Mouse (Mus musculus): ENCODE results near the gene Ints4.
"Not testable (repeated sequence)": the region's sequence is repeated elsewhere in the genome, so short reads cannot be mapped to it uniquely, and the experiment has no call there.

Gene Ints4

DNA sequence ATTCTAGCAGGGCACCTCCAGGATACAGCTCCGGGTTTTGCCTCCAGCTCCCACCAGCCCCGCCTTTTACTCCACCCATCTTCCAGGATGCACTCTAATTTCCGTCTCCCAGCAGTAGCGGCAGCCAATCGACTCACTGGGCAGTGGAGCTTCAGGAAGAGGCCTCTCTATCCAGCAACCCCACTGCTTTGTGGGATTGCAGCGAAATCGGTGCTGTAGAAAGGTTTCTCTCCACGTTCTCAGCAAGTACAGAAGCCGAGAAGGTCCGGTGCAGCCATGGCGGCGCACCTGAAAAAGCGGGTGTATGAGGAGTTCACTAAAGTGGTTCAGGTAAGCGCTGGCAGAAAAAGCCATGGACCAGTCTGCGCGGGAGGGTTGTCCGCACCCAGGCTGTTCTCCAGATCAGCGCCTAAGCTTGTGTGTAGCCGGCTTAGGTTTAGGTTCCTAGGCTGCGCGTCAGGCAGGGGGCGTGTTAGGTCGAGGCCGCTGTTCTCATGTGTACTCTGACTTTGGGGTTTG lies at the start of gene Ints4:
Ints4 (plus strand) TSS at position 136 of the 519 bp plus-strand sequence.
- DNase-seq = peak; percentile 95

DNA sequence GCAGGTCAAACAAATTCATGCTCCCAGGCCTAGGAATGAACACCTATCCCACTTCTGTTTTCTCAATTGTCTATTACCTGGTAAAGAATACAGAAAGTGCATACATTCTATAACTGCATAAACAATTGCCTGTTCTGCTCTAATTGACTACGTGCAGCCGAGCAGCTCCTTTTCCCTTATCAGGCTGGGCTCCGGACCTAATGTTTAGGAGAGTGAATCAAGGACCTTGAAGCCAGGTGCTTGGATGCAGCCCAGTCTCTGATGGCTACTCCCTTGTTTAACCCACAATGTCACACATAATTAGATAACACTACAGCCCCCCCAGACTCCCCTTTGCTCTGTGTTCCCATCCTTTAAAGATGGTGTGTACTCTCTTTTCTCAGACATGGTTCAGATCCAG lies 47.2 kb upstream of the Ints4 start:
- DNase-seq = not testable (repeated sequence)

DNA sequence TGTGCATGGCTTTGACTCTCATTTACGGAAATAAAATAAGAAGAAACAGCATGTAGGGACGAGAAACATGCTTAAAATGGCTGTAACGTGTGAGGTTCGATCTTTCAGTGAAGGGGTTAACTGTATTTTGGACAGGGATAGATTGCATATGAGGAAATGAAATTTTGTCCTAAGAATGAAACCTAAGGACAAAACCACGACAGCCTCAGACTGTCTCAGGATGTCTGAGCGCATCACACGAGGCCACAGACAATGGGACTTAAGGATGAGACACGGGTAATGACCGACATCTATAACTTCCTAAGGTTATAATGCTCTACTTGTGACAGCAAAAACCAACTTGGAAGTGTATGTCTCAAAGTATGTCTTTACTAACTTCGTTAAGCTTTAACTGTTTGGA lies 46.2 kb upstream of the Ints4 start:
- no peak for DNase-seq

DNA sequence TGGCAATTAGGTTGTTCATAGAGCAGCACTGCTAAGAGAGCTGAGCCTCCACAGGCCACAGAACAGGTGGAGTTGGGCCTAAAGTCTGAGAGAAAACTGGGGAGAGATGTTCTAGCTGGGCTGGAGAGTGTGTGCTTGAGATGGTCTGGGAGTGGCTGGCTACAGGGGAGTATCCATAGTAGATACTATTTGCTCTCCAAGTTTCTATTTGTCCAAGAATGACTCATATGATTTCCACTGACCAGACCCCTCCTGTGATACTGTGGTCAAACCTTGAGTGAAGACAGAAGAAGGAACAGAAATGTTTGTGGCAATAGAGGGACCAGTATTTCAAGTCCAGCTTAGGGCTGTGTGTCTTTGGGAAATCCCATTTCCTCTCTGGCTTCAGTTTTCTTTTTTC lies 41.8 kb upstream of the Ints4 start:
- no peak for DNase-seq

DNA sequence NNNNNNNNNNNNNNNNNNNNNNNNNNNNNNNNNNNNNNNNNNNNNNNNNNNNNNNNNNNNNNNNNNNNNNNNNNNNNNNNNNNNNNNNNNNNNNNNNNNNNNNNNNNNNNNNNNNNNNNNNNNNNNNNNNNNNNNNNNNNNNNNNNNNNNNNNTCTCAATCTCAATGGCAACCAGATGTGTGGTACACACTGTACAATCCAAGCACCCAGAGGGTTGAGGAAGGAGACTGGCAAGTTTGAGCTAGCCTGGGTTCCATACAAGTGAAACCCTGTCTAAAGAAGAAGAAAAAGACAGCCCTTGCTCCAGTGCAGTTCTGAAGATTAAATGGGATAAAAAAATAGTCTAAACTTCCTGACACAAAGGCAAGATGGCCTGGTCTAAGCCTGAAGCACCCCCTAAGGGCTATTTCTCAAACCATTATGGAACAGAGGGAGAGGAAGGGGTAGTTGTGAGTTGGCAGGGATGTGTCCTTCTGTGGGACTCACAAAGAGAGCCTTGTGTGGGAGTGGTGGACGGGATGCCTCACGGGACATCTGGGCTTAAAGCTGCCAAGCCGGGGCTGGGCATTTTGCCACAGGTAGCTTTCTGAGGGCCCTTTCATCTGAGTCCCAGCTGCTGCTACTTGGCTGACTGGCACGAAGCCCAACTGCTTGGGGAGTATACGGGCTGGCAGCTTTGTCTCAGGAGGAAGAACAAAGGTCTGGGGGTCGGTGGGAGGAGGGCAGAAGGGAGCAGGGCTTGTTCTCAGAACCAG lies 34.4 kb upstream of the Ints4 start:
- DNase-seq = peak; percentile 82

DNA sequence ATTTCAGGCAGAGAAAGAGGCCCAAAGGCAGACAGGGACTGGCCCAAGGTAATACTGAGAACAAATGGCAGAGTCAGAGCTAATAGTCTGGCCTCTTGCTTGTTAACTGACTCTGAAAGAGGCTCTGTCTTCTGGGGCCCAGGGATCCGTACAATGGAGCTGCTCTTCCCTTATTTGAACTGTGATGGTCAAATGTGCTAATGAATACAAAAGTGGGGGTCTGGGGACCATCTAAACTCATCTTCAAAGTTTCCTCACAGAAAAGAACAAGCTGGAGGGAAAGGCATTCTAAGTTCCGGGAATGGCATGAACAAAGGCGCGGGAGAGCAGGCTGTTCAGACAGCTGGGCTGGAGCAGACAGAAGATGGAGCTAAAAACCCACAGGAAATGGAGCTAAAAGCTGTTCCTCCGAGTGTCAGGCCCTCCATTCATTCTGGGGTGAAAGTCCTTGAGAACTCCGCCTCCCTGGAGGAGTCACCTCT lies 33.7 kb upstream of the Ints4 start:
- peak; percentile 43 for DNase-seq

DNA sequence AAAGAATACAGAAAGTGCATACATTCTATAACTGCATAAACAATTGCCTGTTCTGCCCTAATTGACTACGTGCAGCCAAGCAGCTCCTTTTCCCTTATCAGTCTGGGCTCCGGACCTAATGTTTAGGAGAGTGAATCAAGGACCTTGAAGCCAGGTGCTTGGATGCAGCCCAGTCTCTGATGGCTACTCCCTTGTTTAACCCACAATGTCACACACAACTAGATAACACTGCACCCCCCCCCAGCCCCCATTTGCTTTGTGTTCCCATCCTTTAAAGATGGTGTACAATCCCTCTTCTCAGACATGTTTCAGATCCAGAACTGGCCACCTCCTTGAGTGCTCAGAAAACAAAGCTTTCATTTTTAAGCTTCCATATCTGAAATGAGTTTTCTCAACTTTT lies 29.7 kb upstream of the Ints4 start, which contains the start of gene Kctd14:
Kctd14 (plus strand) TSS at position 301 of the 400 bp plus-strand sequence.
- not testable (repeated sequence) for DNase-seq

DNA sequence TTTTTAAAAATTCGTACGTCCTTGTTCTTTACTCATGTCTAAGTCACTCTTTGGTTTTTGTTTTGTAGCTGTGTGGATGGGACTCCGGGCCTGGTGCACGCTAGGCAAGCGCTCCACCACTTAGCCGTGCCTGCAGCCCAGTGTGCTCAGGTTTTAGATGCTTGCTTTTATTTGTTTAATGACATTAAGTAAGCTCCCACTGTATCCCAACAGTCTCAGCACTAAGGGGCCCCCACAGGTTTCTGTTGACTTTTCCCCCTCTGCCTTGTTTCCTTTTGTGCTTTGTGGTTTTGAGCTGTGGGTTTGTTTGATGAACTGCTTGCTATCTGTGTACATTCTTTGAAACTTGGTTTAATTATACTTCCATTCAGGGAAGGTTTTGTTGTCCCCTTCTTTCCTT lies 28.6 kb upstream of the Ints4 start:
- no peak for DNase-seq

DNA sequence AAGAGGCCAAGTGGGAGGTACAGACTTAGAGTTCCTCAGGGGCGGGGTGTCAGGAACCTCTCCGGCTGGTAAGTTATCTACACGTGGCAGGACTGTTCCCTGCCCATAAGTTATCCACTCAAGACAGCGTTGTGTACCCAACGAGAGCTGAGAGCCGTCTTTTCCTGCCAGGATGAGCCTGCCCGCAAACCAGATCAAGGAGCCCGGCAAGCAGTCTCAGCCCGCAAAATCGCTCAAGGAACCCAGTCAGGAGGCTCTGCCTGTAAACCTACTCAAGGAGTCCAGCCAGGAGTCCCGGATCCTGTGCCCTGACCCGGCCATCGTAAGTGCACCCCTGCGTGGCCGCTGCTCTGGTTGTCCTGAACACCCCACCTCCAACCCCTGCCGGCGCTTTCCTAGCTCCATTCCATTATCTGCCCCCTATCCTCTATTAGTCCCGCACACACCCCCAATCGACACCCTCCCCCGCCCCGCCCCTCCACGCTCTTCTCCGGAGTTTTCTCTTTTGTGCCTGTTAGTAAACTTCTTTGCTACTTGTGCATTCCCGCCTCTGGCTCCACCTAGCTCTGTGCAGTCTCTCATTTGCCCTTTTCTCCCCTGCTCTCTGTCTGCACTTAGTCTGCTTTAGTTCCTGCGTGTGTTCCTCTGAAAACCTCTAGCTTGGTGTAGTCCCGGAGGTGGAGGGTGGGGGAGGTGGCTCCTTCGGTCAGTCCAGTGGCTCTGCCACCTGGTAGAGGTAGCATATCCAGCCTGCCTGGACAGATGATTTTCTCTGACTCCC lies 27.4 kb upstream of the Ints4 start:
- DNase-seq = peak; percentile 34

DNA sequence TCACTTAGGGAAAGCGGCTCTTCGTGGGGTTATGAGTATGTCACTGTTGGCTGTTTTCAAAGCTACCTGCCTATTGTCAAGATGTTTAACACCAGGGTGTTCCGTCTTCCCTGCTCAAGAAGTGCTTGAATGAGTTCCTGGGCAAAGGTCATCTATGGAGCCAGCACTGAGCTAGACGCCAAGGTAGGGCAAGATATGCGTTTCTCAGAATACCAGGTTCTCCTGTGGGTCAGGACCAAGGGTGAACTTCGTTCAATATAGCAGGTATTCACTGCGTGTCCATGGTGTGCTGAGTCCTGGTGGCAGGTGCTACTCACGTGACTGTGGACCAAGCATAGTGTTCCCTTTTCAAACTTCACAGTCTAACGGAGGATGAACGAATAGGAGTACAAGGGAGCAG lies 26.0 kb upstream of the Ints4 start:
- DNase-seq = peak; percentile 30

DNA sequence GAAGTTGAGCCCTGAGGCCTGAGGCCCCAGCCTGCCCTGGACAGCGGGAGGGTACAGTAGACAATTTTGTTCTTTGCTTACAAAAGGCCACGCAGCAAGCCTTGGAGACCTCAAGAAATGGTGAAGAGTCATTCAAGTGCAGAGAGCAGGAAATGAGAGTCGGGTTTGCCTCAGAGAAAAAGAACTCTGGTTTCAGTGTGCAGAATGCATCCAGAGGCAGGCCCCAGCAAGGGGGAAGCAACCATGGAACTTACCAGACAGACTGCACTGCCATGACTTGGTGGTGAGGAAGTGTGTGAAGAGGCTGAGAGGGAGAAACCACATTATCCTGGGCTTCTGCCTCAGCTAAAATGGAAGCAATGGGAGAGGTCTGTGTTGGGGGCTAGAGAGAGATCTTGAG lies 25.2 kb upstream of the Ints4 start:
- no peak for DNase-seq

DNA sequence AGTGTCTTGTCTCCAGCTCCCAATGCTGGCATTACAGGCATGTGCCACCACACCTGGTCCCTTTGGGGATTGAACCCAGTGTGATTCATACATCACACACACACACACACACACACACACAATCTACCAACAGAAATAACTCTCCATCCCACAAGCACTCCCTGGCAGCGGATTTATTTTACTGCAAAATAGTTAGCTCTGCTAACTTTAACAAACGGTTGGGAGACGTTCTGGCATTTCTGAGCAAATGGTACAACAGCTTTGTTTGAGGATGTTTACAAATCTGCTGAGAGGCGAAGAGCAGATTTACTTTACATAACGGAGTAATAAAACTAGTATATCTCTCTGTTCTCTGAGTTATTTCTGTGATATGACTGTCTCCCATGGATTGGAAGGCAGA lies 7.8 kb upstream of the Ints4 start:
- DNase-seq = no peak

DNA sequence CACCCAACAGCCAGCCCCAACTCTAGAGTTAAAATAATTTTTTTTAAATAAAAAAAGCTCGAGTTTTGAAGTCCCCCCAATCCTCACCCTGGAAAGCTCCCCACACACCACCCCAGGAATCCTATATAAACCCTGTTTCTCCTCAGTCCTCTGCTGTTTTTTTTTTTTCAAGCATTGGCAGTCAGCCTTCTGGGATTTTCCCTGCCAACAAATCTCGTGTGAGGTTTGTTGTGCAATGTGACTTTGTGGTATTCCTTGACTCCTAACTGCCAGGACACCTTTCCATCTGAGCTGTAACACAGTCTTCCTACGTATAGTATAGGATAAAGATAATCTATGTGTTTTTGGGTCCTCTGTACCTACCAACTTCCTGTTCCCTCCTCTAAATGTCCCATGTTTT lies 1.4 kb upstream of the Ints4 start:
- no peak for DNase-seq

DNA sequence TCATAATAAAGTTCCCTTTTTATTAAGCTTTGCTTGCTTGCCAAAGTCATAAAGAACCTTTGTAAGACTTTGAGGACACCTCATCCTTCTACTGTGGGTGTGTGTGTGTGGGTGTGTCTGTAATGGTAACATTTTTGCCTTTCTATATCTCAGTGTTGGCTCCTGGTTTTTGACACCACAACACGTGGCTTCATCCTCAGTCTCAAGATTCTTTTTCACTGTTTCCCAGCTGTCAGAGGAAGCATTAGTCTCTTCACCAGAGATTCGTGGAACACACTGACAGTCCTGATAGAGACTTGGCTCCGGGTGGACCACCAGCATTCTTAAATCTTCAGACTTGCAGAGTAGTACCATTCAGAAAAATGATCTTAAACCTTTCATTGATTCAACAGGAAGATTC lies 466 bp upstream of the Ints4 start:
- no peak for DNase-seq

DNA sequence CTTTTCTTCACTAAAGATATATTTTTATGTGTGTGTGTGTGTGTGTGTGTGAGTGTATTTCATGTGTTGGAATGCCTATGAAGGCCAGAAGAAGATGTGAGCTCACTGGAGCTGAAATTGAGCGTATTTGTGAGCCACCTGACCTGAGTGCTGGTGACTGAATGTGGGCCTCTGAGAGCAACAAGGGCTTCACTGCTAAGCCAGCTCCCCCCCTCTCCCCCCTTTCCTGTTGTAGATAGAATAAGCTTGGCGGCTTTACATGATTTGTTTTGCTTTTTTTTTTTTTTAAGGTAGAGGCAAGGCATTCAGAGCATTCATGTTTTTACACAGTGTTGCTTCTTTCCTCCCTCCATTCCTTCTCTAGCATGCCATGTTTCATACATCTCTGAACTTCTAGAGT lies 2.6 kb downstream of the Ints4 start:
- DNase-seq = no peak

DNA sequence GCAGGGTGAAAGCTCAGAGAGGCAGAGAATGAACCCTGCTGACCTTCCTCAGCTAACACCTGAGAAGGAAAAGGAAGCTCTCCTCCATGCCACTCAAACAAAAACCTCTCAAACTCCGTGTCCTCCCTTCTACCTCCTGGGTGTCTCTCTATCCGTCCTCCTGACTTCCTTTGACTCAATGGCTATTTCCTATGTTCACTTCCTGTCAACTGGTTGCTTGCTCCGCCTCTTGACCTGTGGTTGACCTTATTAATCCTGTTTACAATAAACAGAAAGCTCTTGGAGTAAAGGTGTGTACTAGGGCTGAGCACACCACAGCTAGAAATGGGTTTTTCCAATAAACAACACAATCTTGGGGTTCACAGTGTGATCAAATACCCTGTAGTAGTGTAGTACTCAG lies 10.4 kb downstream of the Ints4 start:
- DNase-seq = no peak

DNA sequence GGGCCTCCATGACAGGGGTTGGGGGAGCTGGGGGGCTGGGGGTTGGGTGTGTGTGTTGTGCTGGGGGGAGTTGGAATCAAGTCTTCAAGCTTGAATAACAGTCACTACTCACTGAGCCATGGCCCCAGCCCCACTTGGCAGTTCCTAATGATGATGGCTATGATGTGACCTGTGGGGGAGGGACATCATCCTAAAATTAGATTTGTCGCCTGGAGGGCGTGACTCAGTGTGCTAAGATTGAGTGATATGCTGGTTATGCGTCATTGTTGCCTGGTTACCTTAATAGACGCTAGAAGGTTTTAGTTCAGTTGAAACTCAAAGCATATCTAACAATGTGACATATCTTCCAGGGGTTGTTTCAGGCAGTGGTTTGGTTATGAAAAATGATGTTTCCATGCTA lies 11.7 kb downstream of the Ints4 start:
- no peak for DNase-seq

DNA sequence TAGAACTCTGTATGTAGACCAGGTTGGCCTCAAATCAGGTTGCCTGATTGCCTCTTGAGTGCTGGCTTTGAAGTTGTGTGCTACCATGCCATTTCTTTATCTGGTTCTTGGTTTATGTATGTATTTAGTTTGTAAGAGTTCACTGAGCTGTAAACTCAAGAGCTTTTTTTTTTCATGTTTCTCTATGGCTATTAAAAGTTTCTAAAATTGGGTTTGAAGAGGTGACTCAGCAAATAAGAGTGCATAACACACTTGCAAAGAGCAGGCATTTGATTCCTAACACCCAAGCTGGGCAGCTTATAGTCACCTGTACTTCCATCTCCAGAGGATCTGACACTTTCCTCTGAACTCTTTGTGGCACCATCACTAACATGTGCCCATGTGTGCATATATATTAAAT lies 14.3 kb downstream of the Ints4 start:
- DNase-seq = no peak

DNA sequence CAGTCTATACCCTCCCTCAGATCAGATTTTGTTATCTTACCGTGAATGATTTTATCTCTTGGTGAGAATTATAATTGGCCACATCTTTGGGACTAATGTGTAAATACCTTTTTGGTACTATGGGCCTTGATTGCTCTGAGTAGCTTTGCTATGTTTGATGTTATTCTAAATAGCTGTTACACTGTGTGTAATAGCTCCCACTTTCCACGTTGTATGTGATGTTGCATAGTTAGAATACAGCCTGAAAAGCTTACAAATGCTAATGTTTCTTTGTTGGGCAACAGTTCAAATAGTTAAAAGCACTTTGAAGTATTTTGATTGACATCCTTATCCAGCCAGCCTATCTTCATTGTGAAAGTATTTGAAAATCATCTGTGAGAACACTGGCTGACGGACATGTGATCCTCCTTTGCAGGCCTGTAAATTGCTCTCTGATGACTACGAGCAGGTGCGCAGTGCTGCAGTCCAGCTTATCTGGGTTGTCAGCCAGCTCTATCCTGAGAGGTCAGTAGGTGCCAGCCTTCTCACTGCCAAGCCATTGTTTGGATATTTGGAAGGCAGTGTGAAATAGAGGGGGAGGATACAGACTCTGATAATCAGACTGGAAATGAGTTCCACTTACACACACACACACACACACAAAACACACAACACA lies 19.9 kb downstream of the Ints4 start:
- DNase-seq = no peak

DNA sequence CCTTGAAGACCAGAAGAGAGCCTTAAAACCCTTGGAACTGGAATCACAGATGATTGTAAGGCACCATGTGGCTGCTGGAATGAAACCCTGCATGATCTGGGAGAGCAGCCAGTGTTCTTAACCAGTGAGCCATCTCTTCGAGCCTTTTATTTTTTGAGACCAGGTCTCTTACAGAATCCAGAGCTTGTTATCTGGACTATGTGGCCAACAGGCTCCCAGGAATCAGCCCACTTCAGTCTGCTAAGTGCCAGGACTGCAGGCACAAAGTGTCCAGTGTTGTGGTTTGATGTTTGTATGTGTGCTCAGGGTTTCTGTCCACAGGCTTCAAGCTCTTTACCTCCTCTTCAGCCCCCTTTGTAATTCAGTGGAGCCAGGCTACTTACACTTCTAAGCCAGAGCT lies 34.0 kb downstream of the Ints4 start:
- DNase-seq = no peak

DNA sequence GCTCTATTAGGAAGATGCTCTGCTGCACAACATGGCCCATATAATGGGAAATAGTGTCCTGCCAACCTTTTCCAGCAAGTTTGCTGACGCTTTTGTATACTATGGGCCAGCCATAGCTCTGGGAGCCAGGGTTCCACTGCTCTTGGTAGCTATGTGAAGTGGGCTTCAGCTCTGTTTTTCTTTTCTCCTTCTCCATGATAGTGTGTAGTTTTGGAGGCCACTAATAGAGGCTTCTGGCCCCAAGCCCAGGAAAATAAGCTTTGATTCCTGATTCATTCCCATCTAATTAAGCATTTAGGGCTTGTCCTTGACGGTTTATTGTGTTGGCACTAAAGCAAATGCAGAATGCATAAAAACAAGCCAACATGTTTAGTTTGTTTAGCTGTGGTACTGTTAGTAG lies 39.2 kb downstream of the Ints4 start:
- DNase-seq = no peak

DNA sequence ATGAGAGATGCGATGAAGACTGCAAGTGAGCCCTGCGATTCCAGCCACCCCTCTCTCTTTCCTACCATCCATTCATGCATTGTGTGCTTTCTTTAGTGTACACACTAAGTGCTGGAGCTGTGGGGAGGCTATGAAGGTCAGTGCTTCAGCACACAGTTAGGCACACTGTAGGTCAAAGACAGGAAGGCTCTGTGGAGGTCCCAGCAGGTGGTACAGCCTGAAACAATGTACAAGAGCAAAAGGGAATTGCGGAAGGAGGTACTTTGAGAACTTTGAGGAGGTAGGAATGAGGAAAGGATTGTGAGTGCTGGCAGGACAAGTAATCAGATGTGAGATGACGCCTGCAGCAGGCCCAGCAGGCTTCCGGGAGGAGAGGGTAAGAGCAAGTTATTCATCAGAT lies 54.8 kb downstream of the Ints4 start:
- DNase-seq = no peak

DNA sequence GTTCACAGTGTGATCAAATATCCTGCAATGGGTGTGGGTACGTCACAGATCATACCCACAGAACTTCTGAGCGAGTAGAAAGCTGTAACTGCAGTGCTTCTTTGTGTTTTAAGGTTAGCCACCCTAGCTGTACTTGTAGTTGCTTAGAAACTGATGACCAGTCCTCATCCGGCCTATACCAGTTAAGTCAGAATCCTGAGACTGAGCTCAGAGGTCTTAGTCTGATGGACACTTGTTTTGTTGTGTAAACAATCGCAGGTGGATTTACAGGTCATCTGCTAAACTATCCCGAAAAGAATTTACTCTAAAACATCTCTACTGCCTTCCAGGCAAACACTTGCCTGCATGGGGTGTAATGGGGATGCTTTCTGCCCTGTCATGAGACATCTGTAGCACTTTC lies 55.8 kb downstream of the Ints4 start:
- DNase-seq = no peak

DNA sequence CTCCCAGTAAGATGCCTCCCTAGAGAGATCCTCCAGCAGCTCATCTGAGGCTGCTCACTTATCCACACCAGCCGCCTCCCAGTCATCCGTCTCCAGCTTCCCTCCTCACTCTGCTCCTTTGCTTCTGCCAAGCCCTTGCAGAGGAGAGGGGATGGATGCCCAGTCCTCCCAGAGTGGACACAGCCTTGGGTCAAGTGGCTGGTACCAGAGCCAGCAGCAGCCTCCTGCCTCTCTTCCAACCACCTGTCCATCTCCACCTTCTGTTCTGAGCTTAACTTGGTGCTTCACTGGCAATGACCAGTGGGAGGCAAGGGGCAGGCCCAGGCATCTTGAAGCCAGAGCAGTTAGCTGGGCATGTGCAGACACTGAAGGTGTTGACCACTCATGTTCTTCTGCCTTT lies 65.7 kb downstream of the Ints4 start:
- no peak for DNase-seq
